In the genomic region with DNA sequence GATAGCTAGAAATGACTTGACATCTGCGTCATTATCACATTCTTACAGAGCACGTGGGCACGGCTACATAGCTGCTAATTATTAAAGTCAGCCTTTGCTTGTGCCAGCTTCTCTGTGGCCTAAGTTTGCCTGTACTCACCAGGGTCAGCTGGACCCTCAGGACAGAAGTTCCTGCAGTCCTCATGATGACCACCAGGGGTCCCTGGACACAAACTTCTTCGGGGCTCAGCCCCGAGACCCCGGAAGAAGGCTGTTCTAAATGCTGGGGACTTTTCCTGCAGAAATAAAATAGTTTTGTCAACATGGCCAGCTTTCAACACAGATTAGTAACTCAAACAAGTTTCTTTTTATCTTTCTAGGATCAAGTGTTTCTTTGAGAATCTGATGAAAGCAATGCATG, we compare ENCODE assay signal across 8 mouse cellular contexts.
DNase-seq lines count a peak whose midpoint lies in the region; ATAC-seq and TF ChIP-seq lines count a peak whose summit lies in the region.
"Had no signal": no experiment of that assay in that cellular context is flagged by ENCODE, and none has a peak within 500 bp of the region (broad histone marks: within the 10 kb centered on the region; RNA-seq: fewer than 3 reads in every experiment).

No protein-coding gene starts in this region.

- H3K9ac ChIP-seq in hindbrain, embryonic 11.5 days (ENCODE audit: low read depth, low read length): no peak overlapping the region
- H3K9ac ChIP-seq in hindbrain, embryonic 12.5 days: no peak overlapping the region
- H3K9ac ChIP-seq in limb, embryonic 14.5 days (ENCODE audit: low read depth, low read length, severe bottlenecking): no peak overlapping the region
- no peak overlapping the region for H3K9ac ChIP-seq in stomach, postnatal 0 days (ENCODE audit: low read length)

- H3K27ac ChIP-seq in hindbrain, embryonic 11.5 days (ENCODE audit: low read depth, low read length): no peak overlapping the region
- no peak overlapping the region for H3K27ac ChIP-seq in hindbrain, embryonic 12.5 days
- no peak overlapping the region for H3K27ac ChIP-seq in limb, embryonic 14.5 days (replicated peaks; ENCODE audit: low read depth, low read length)
- no peak overlapping the region for H3K27ac ChIP-seq in stomach, postnatal 0 days (replicated peaks)
- H3K27ac ChIP-seq: macrophage had no signal

- TF ChIP-seq POLR2A in limb, embryonic 14.5 days (IDR thresholded peaks at IDR 0.05; ENCODE audit: borderline replicate concordance, extremely low read depth, insufficient read depth, insufficient read length): no peak

- H3K36me3 ChIP-seq in hindbrain, embryonic 11.5 days (ENCODE audit: control insufficient read depth, insufficient read depth, low read length): no peaks in the 10 kb centered on the region
- H3K36me3 ChIP-seq in hindbrain, embryonic 12.5 days: no peaks in the 10 kb centered on the region
- no peaks in the 10 kb centered on the region for H3K36me3 ChIP-seq in E14TG2a.4 (ENCODE audit: insufficient read depth, low read length)
- no peaks in the 10 kb centered on the region for H3K36me3 ChIP-seq in limb, embryonic 14.5 days (ENCODE audit: control insufficient read depth, insufficient read depth, low read length)
- no peaks in the 10 kb centered on the region for H3K36me3 ChIP-seq in stomach, postnatal 0 days (ENCODE audit: control insufficient read depth, insufficient read depth, low read length)

- DNase-seq in hindbrain, embryonic 11.5 days (ENCODE audit: low spot score): peak; percentile 81
- DNase-seq in 416B (ENCODE audit: low read depth): peak; percentile 13
- DNase-seq in embryo, embryonic 10 days (ENCODE audit: low spot score): peak; percentile 74
- peak; percentile 24 for DNase-seq in limb, embryonic 14.5 days (ENCODE audit: low spot score)
- peak; percentile 46 for DNase-seq in stomach, postnatal 0 days (ENCODE audit: low spot score)

- TF ChIP-seq EP300 in stomach, postnatal 0 days (optimal IDR thresholded peaks at IDR 0.05): no peak

- WGBS in hindbrain, embryonic 11.5 days: 29% methylated on average over 6 of the region's 6 CpGs
- WGBS in hindbrain, embryonic 12.5 days: 27% methylated on average over 6 of the region's 6 CpGs
- WGBS in limb, embryonic 14.5 days: 28% methylated on average over 6 of the region's 6 CpGs
- 21% methylated on average over 6 of the region's 6 CpGs for WGBS in stomach, postnatal 0 days

- no peaks in the 10 kb centered on the region for H3K27me3 ChIP-seq in hindbrain, embryonic 11.5 days (ENCODE audit: control insufficient read depth, insufficient read depth, low read length)
- H3K27me3 ChIP-seq in hindbrain, embryonic 12.5 days: no peaks in the 10 kb centered on the region; the same call in 1 of the 2 replicates
- H3K27me3 ChIP-seq in E14TG2a.4 (ENCODE audit: insufficient read depth, low read length): no peaks in the 10 kb centered on the region
- no peaks in the 10 kb centered on the region for H3K27me3 ChIP-seq in limb, embryonic 14.5 days (ENCODE audit: control insufficient read depth, insufficient read depth, low read length)
- no peaks in the 10 kb centered on the region for H3K27me3 ChIP-seq in stomach, postnatal 0 days (ENCODE audit: control insufficient read depth, insufficient read depth, low read length)

- H3K4me1 ChIP-seq in hindbrain, embryonic 11.5 days (replicated peaks; ENCODE audit: control insufficient read depth, insufficient read depth, low read length): no peaks in the 10 kb centered on the region
- H3K4me1 ChIP-seq in hindbrain, embryonic 12.5 days: no peaks in the 10 kb centered on the region
- H3K4me1 ChIP-seq in E14TG2a.4 (replicated peaks; ENCODE audit: low read depth, low read length): no peaks in the 10 kb centered on the region
- no peaks in the 10 kb centered on the region for H3K4me1 ChIP-seq in limb, embryonic 14.5 days (ENCODE audit: control insufficient read depth, insufficient read depth, low read length)
- H3K4me1 ChIP-seq in stomach, postnatal 0 days (replicated peaks; ENCODE audit: control insufficient read depth, insufficient read depth): no peaks in the 10 kb centered on the region

- ATAC-seq in hindbrain, embryonic 11.5 days (ENCODE audit: low FRiP score): no peak
- ATAC-seq in hindbrain, embryonic 12.5 days (ENCODE audit: low FRiP score): no peak
- ATAC-seq in limb, embryonic 14.5 days (ENCODE audit: low FRiP score, low read depth): no peak
- no peak for ATAC-seq in stomach, postnatal 0 days (ENCODE audit: low FRiP score, low TSS enrichment)

- TF ChIP-seq CTCF in E14TG2a.4 (conservative IDR thresholded peaks at IDR 0.05; ENCODE audit: low read length): peak; percentile 68
- peak; percentile 84 for TF ChIP-seq CTCF in stomach, postnatal 0 days (IDR thresholded peaks at IDR 0.05; ENCODE audit: low read depth)

- no peak overlapping the region for H3K4me3 ChIP-seq in hindbrain, embryonic 11.5 days (ENCODE audit: low read depth, low read length)
- no peak overlapping the region for H3K4me3 ChIP-seq in hindbrain, embryonic 12.5 days
- H3K4me3 ChIP-seq in E14TG2a.4 (replicated peaks; ENCODE audit: low read length): no peak overlapping the region
- no peak overlapping the region for H3K4me3 ChIP-seq in limb, embryonic 14.5 days (replicated peaks; ENCODE audit: low read length)
- no peak overlapping the region for H3K4me3 ChIP-seq in stomach, postnatal 0 days (ENCODE audit: low read depth, low read length)

- H3K4me2 ChIP-seq in hindbrain, embryonic 11.5 days (replicated peaks; ENCODE audit: low read depth, low read length): no peak overlapping the region
- H3K4me2 ChIP-seq in hindbrain, embryonic 12.5 days (replicated peaks): no peak overlapping the region
- no peak overlapping the region for H3K4me2 ChIP-seq in limb, embryonic 14.5 days (replicated peaks; ENCODE audit: low read depth, low read length, severe bottlenecking)
- no peak overlapping the region for H3K4me2 ChIP-seq in stomach, postnatal 0 days (replicated peaks; ENCODE audit: low read depth)

- no peaks in the 10 kb centered on the region for H3K9me3 ChIP-seq in hindbrain, embryonic 11.5 days (ENCODE audit: control insufficient read depth, low read length)
- H3K9me3 ChIP-seq in hindbrain, embryonic 12.5 days (replicated peaks): no peaks in the 10 kb centered on the region
- no peaks in the 10 kb centered on the region for H3K9me3 ChIP-seq in E14TG2a.4 (ENCODE audit: low read length)
- no peaks in the 10 kb centered on the region for H3K9me3 ChIP-seq in limb, embryonic 14.5 days (ENCODE audit: control insufficient read depth, low read length)
- H3K9me3 ChIP-seq in stomach, postnatal 0 days (ENCODE audit: control insufficient read depth, low read length): no peaks in the 10 kb centered on the region

Comparison
In these comparisons a context has a peak if more than half of its experiments do, and no peak if none do; other contexts are left out.
1. DNase-seq: peak in every context shown above with its lines; median percentile 81 in hindbrain, embryonic 11.5 days; 74 in embryo, embryonic 10 days; 46 in stomach, postnatal 0 days; 24 in limb, embryonic 14.5 days; 13 in 416B.